Comparison of ENCODE assay signal across 9 mouse cellular contexts in genomic region chr2:149973583-149973982, GRCm38 (mm10).
DNase-seq lines count a peak whose midpoint lies in the region; ATAC-seq and TF ChIP-seq lines count a peak whose summit lies in the region.
"Had no signal": no experiment of that assay in that cellular context is flagged by ENCODE, and none has a peak within 500 bp of the region (broad histone marks: within the 10 kb centered on the region; RNA-seq: fewer than 3 reads in every experiment).

No protein-coding gene starts in this region.

- peak; percentile 64; the same call in 1 of the 2 replicates for ATAC-seq in hindbrain, embryonic 16.5 days
- no peak for ATAC-seq in midbrain, postnatal 0 days (ENCODE audit: low FRiP score)
- ATAC-seq in activated CD4-positive, CD25-positive, alpha-beta regulatory T cell, adult 4 months = no peak

- DNase-seq in left cerebral cortex, adult 18-20 months (ENCODE audit: low spot score in 2 of 2) = peak; percentile 40 to 47
- DNase-seq in left cerebral cortex, adult 11 months (ENCODE audit: low spot score) = no peak
- DNase-seq in adrenal gland, postnatal 36 days = peak; percentile 79 to 88
- DNase-seq in midbrain, postnatal 0 days (ENCODE audit: low spot score) = peak; percentile 52
- no peak for DNase-seq in heart, postnatal 36 days
- DNase-seq in heart, adult 8-10 months (ENCODE audit: low spot score) = no peak

- no peak overlapping the region for H3K4me3 ChIP-seq in hindbrain, embryonic 16.5 days (ENCODE audit: low read length)
- no peak overlapping the region for H3K4me3 ChIP-seq in midbrain, postnatal 0 days (ENCODE audit: low read depth, low read length)
- H3K4me3 ChIP-seq: embryonic facial prominence, embryonic 15.5 days had no signal

- no peaks in the 10 kb centered on the region for H3K36me3 ChIP-seq in hindbrain, embryonic 16.5 days (ENCODE audit: control insufficient read depth, insufficient read depth, low read length)
- no peaks in the 10 kb centered on the region for H3K36me3 ChIP-seq in midbrain, postnatal 0 days (ENCODE audit: insufficient read depth, low read length)
- H3K36me3 ChIP-seq: embryonic facial prominence, embryonic 15.5 days had no signal

- H3K4me2 ChIP-seq in hindbrain, embryonic 16.5 days (ENCODE audit: low read length) = no peak overlapping the region
- no peak overlapping the region for H3K4me2 ChIP-seq in midbrain, postnatal 0 days (ENCODE audit: low read depth, low read length, poor library complexity, severe bottlenecking)
- H3K4me2 ChIP-seq: embryonic facial prominence, embryonic 15.5 days had no signal

- H3K4me1 ChIP-seq in hindbrain, embryonic 16.5 days (ENCODE audit: control insufficient read depth, insufficient read depth, low read depth, low read length) = no peaks in the 10 kb centered on the region; the same call in 1 of the 2 replicates
- no peaks in the 10 kb centered on the region for H3K4me1 ChIP-seq in midbrain, postnatal 0 days (ENCODE audit: insufficient read depth, low read length)
- H3K4me1 ChIP-seq: embryonic facial prominence, embryonic 15.5 days had no signal

- intact Hi-C loops in heart, postnatal 36 days (cut with DNase I) = no loop called here

- WGBS in hindbrain, embryonic 16.5 days = 52% methylated on average over 6 of the region's 6 CpGs
- WGBS in midbrain, postnatal 0 days = 66% methylated on average over 6 of the region's 6 CpGs

- no peaks in the 10 kb centered on the region for H3K27me3 ChIP-seq in hindbrain, embryonic 16.5 days (replicated peaks; ENCODE audit: control insufficient read depth, insufficient read depth, low read length)
- H3K27me3 ChIP-seq in midbrain, postnatal 0 days (ENCODE audit: insufficient read depth, low read length) = no peaks in the 10 kb centered on the region
- H3K27me3 ChIP-seq: embryonic facial prominence, embryonic 15.5 days had no signal

- no peak for TF ChIP-seq CTCF in midbrain, postnatal 0 days (IDR thresholded peaks at IDR 0.05)

- H3K9me3 ChIP-seq in hindbrain, embryonic 16.5 days (ENCODE audit: control insufficient read depth, low read length) = no peaks in the 10 kb centered on the region
- H3K9me3 ChIP-seq in midbrain, postnatal 0 days (ENCODE audit: low read length) = no peaks in the 10 kb centered on the region
- H3K9me3 ChIP-seq: embryonic facial prominence, embryonic 15.5 days had no signal

- H3K27ac ChIP-seq in hindbrain, embryonic 16.5 days (ENCODE audit: low read depth, low read length) = no peak overlapping the region
- no peak overlapping the region for H3K27ac ChIP-seq in midbrain, postnatal 0 days (ENCODE audit: low read depth, low read length)
- H3K27ac ChIP-seq: embryonic facial prominence, embryonic 15.5 days had no signal

- no peak overlapping the region for H3K9ac ChIP-seq in hindbrain, embryonic 16.5 days (ENCODE audit: low read depth, low read length)
- H3K9ac ChIP-seq in midbrain, postnatal 0 days (replicated peaks; ENCODE audit: low read length, poor library complexity, severe bottlenecking) = no peak overlapping the region
- H3K9ac ChIP-seq: embryonic facial prominence, embryonic 15.5 days had no signal

Comparison
In these comparisons a context has a peak if more than half of its experiments do, and no peak if none do; other contexts are left out.
1. DNase-seq: peak in left cerebral cortex, adult 18-20 months (2 of 2), adrenal gland, postnatal 36 days (2 of 2) and midbrain, postnatal 0 days (single experiment); none in left cerebral cortex, adult 11 months (single experiment), heart, postnatal 36 days (0 of 2) and heart, adult 8-10 months (single experiment).